Mouse (Mus musculus) liver, adult 2 months (tissue): ENCODE data around the gene Ccl11.

Source experiments
- CTCF ChIP-seq: fragments of 200-500 bp; IDR thresholded peaks from 2 replicates; pipeline ENCODE4 v1.5.1; 2011; ENCODE audit warnings: low read depth, low read length, control low read depth
- POLR2A ChIP-seq: fragments of 200-500 bp; IDR thresholded peaks from 2 replicates; pipeline ENCODE4 v1.6.1; 2011; ENCODE audit warnings: low read length, control low read depth; ENCODE audit not compliant: insufficient read depth; ENCODE audit errors: extremely low read depth

GRCm38 (mm10) chr11:82039132-82039660, 18.4 kb upstream of the Ccl11 start:
- TF ChIP-seq POLR2A (no peak), CTCF (no peak)
